Mouse (Mus musculus): ENCODE measurements around the gene Dennd6a. TPM values are rescaled to one million over a fixed set of nuclear protein-coding genes. Genes with fewer than 3 reads are reported as not detected.

The Dennd6a gene
- polyA plus RNA-seq, 1 experiment from 2014 or later: 15.2 TPM

DNA sequence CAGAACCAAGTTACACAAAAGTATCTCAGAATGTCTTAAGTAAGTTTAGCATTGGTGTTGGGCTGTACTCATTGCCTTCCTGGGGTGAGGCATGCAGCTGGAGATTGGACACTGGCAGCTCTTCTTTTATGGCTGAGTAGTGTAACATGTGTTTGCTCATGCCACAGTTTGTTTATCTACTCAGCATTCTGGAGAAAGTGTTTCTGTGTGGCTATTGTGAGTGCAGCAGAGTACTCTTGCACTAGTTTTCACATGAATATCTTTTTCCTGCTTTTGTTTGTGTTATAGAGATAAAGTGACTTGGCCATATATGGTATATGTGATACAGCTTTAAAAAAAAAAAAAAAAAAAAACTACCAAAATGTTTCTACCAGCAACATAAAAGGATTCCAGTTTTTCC is 13.5 kb downstream of the Dennd6a start:
- no peak overlapping the region for H3K27ac ChIP-seq (ENCODE audit: low read length)
- ATAC-seq: no peak
- H3K4me2 ChIP-seq (ENCODE audit: low read length): no peak overlapping the region
- H3K9ac ChIP-seq (ENCODE audit: low read depth, low read length): no peak overlapping the region
- no peaks in the 10 kb centered on the region; the same call in 1 of the 2 replicates for H3K4me1 ChIP-seq (ENCODE audit: control insufficient read depth, insufficient read depth, low read length)
- no peak overlapping the region for H3K4me3 ChIP-seq (ENCODE audit: low read depth, low read length)
- H3K27me3 ChIP-seq (ENCODE audit: control insufficient read depth, insufficient read depth, low read depth, low read length): no peaks in the 10 kb centered on the region
- no peaks in the 10 kb centered on the region for H3K9me3 ChIP-seq (replicated peaks; ENCODE audit: control insufficient read depth, low read length, poor library complexity, severe bottlenecking)
- no peaks in the 10 kb centered on the region for H3K36me3 ChIP-seq (ENCODE audit: control insufficient read depth, insufficient read depth, low read length)

DNA sequence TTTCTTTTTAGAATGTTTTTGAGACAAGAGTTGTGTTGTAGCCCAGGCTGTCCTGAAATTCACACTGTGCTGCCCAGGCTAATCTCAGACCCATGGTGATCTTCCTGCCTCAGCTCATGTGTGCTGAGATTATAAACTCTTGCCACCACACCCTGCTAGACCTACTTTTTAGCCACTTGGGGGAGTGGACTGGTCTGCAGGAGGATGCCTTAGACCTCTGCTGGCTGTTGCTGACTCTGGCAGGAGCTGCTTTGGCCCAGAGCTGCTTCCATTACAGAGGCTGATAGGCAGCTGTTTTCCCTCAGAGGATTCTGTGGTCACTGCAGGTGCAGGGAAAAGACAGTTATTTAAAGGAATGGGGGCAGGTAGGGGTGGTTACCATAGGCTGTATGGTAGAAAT is 17.7 kb downstream of the Dennd6a start:
- H3K9me3 ChIP-seq (replicated peaks; ENCODE audit: control insufficient read depth, low read length, poor library complexity, severe bottlenecking): no peaks in the 10 kb centered on the region
- peaks cover 6% of the 10 kb centered on the region; the same call in 1 of the 2 replicates for H3K36me3 ChIP-seq (ENCODE audit: control insufficient read depth, insufficient read depth, low read length)
- no peak for ATAC-seq
- H3K4me1 ChIP-seq (ENCODE audit: control insufficient read depth, insufficient read depth, low read length): no peaks in the 10 kb centered on the region
- H3K9ac ChIP-seq (ENCODE audit: low read depth, low read length): no peak overlapping the region
- H3K27me3 ChIP-seq (ENCODE audit: control insufficient read depth, insufficient read depth, low read depth, low read length): no peaks in the 10 kb centered on the region
- H3K27ac ChIP-seq (ENCODE audit: low read length): no peak overlapping the region
- H3K4me3 ChIP-seq (ENCODE audit: low read depth, low read length): no peak overlapping the region
- no peak overlapping the region for H3K4me2 ChIP-seq (ENCODE audit: low read length)

DNA sequence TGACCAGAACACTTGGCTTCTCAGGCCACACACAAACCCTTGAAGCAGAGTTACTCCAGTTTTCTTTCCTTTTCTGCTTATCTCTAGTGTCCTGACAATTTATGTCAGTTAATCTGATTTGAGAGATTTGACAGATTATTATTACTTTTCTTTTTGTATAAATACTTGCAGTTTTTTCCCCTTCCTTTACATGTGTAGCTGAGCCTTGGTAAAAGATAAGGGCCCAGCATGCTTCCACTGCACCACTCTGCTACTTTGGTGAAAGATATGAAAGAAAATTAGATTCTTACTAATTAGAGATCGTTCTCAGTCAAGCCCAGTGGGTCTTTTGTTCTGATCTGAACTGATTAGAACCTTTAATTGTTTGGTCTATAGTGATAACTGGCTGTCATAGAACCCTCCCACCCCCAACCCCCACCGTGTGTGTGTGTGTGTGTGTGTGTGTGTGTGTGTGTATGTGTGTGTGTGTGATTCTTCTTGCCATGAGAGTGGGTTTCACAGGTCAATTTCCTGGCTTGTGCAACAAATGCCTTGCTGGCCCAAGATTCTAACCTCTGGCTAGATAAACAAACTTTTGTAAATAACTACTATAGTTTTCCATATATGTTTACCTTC is 19.7 kb downstream of the Dennd6a start:
- Histone ChIP-seq H3K9ac (ENCODE audit: low read depth, low read length) (no peak overlapping the region), H3K4me2 (ENCODE audit: low read length) (no peak overlapping the region), H3K27ac (ENCODE audit: low read length) (no peak overlapping the region), H3K9me3 (replicated peaks; ENCODE audit: control insufficient read depth, low read length, poor library complexity, severe bottlenecking) (no peaks in the 10 kb centered on the region; the same call in 1 of the 2 replicates), H3K27me3 (ENCODE audit: control insufficient read depth, insufficient read depth, low read depth, low read length) (no peaks in the 10 kb centered on the region), H3K4me1 (ENCODE audit: control insufficient read depth, insufficient read depth, low read length) (no peaks in the 10 kb centered on the region), H3K36me3 (ENCODE audit: control insufficient read depth, insufficient read depth, low read length) (peaks cover 13% of the 10 kb centered on the region), H3K4me3 (ENCODE audit: low read depth, low read length) (no peak overlapping the region)
- WGBS: 89% methylated on average over 2 of the region's 2 CpGs
- ATAC-seq: no peak

DNA sequence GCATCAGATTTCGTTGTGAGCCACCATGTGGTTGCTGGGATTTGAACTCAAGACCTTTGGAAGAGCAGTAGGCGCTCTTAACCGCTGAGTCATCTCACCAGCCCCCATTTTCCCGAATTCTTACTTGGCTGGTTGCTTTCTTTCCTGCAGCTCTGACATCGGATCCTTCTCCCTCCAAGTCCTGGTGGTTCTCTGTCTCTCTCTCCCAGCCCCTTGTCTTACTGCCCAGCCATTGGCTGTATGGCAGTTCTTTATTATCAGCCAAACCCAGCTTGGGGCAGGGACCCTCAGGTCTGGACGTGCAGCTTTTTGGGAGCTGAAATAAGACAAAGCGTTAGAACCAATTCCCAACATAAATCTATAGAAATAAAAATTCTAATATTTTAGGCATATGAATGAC is 21.5 kb downstream of the Dennd6a start:
- peaks cover 17% of the 10 kb centered on the region for H3K36me3 ChIP-seq (ENCODE audit: control insufficient read depth, insufficient read depth, low read length)
- no peaks in the 10 kb centered on the region for H3K27me3 ChIP-seq (ENCODE audit: control insufficient read depth, insufficient read depth, low read depth, low read length)
- WGBS: 96% methylated on average over 7 of the region's 7 CpGs
- no peak overlapping the region for H3K27ac ChIP-seq (ENCODE audit: low read length)
- no peaks in the 10 kb centered on the region; the same call in 1 of the 2 replicates for H3K9me3 ChIP-seq (replicated peaks; ENCODE audit: control insufficient read depth, low read length, poor library complexity, severe bottlenecking)
- no peaks in the 10 kb centered on the region for H3K4me1 ChIP-seq (ENCODE audit: control insufficient read depth, insufficient read depth, low read length)
- no peak overlapping the region for H3K4me3 ChIP-seq (ENCODE audit: low read depth, low read length)
- ATAC-seq: no peak
- no peak overlapping the region for H3K4me2 ChIP-seq (ENCODE audit: low read length)
- no peak overlapping the region for H3K9ac ChIP-seq (ENCODE audit: low read depth, low read length)

DNA sequence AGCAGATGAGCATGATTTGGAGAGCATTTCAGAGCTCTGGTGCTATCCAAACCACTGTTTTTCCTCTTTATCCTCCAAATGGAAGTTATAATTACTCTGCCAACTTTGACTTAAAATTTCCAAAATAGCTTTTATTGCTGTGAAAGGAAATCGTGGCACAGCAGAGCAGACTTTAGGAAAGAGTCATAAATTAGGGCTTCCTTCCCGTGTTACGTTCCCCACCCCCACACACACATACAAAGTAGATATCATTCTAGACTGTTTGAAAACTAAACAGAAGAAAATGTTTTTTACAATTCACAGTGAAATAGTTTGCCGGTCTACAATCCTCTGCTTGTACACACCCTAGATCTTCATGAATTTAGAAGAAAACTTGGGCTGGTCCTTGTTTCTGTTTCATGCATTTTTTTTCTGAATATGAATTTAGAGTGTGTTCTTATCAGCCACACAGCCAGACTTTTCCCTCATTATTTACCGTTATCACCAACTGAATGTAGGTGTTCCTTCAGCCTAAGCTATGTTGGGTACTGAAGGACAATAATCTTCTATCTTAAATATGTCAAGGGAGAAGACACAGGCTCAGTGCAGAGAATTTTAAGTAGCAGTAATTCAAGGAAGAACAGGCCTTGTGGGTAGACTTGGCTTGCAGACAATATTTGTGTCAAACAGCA is 22.2 kb downstream of the Dennd6a start:
- ATAC-seq: no peak
- no peaks in the 10 kb centered on the region for H3K27me3 ChIP-seq (ENCODE audit: control insufficient read depth, insufficient read depth, low read depth, low read length)
- WGBS: 95% methylated on average over 5 of the region's 5 CpGs
- peaks cover 20% of the 10 kb centered on the region for H3K36me3 ChIP-seq (ENCODE audit: control insufficient read depth, insufficient read depth, low read length)
- H3K27ac ChIP-seq (ENCODE audit: low read length): no peak overlapping the region
- no peak overlapping the region for H3K4me3 ChIP-seq (ENCODE audit: low read depth, low read length)
- H3K9ac ChIP-seq (ENCODE audit: low read depth, low read length): no peak overlapping the region
- H3K4me2 ChIP-seq (ENCODE audit: low read length): no peak overlapping the region
- no peaks in the 10 kb centered on the region for H3K4me1 ChIP-seq (ENCODE audit: control insufficient read depth, insufficient read depth, low read length)
- no peaks in the 10 kb centered on the region; the same call in 1 of the 2 replicates for H3K9me3 ChIP-seq (replicated peaks; ENCODE audit: control insufficient read depth, low read length, poor library complexity, severe bottlenecking)

DNA sequence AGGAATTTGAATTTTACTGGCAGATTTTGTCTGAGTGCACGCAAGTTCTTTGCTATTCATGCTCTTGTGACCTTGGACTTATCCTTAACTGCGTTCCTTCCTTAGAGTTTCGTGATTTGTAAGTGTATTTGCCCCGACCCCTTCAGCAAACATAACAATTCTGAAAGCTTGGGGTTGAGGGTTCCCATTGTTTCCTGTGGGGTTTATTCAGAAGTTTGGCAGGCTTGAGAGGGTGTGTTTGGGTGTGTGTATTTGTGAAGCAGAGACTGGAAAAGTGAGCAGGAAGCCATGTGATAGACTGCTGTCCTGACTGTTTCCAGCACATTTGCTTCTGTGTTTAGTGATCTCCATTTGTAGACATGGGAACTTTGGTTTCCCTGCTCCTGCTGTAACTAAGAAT is 31.7 kb downstream of the Dennd6a start:
- Histone ChIP-seq H3K36me3 (ENCODE audit: control insufficient read depth, insufficient read depth, low read length) (peaks cover 34% of the 10 kb centered on the region), H3K4me2 (ENCODE audit: low read length) (no peak overlapping the region), H3K27ac (ENCODE audit: low read length) (no peak overlapping the region), H3K27me3 (ENCODE audit: control insufficient read depth, insufficient read depth, low read depth, low read length) (no peaks in the 10 kb centered on the region), H3K4me3 (ENCODE audit: low read depth, low read length) (no peak overlapping the region), H3K9ac (ENCODE audit: low read depth, low read length) (no peak overlapping the region), H3K9me3 (replicated peaks; ENCODE audit: control insufficient read depth, low read length, poor library complexity, severe bottlenecking) (no peaks in the 10 kb centered on the region), H3K4me1 (ENCODE audit: control insufficient read depth, insufficient read depth, low read length) (no peaks in the 10 kb centered on the region)
- no peak for ATAC-seq
- WGBS: 86% methylated on average over 4 of the region's 4 CpGs

DNA sequence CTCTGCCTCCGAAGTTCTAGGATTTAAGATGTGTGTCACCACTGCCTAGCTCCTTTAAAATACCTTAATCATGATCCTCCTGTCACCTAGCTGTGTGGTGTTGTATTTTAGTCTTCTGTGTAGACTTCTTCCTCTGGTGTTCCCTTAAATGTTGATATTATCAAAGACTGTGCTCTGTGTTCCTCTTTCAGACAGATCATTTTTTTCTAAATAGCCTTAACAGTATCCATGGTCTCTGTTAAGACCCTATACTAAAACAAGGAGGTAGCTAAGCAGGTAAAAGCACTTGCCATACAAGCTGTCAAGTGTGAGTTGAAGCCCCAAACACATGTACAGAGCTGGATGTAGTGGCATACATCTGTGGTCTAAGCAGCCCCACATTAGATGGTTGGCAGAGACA is 36.0 kb downstream of the Dennd6a start:
- Histone ChIP-seq H3K4me3 (ENCODE audit: low read depth, low read length) (no peak overlapping the region), H3K4me1 (ENCODE audit: control insufficient read depth, insufficient read depth, low read length) (no peaks in the 10 kb centered on the region), H3K9me3 (replicated peaks; ENCODE audit: control insufficient read depth, low read length, poor library complexity, severe bottlenecking) (no peaks in the 10 kb centered on the region), H3K4me2 (ENCODE audit: low read length) (no peak overlapping the region), H3K9ac (ENCODE audit: low read depth, low read length) (no peak overlapping the region), H3K36me3 (ENCODE audit: control insufficient read depth, insufficient read depth, low read length) (peaks cover 32% of the 10 kb centered on the region), H3K27me3 (ENCODE audit: control insufficient read depth, insufficient read depth, low read depth, low read length) (no peaks in the 10 kb centered on the region), H3K27ac (ENCODE audit: low read length) (no peak overlapping the region)
- no peak for ATAC-seq
- WGBS: 94% methylated on average over 1 of the region's 1 CpGs

DNA sequence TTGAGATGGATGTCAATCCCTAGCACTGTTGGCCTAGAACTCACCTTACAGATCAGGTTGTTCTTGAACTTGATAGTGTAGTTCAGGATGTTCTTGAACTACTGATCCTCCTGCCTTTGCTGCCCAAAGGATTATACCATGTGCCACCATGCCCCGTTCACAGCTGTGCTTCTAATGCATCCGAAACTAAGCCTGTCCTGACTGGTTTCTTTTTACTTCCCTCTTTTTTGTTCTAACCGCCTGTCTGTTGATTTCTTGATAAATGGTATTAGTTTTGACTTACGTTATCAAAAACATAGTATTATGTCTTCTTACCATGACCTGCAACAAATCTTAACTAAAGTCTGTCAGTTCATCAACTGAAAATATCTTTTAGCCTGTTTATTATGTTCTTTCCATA is 37.0 kb downstream of the Dennd6a start:
- no peaks in the 10 kb centered on the region for H3K4me1 ChIP-seq (ENCODE audit: control insufficient read depth, insufficient read depth, low read length)
- H3K27ac ChIP-seq (ENCODE audit: low read length): no peak overlapping the region
- peaks cover 24% of the 10 kb centered on the region for H3K36me3 ChIP-seq (ENCODE audit: control insufficient read depth, insufficient read depth, low read length)
- WGBS: 95% methylated on average over 4 of the region's 4 CpGs
- H3K4me2 ChIP-seq (ENCODE audit: low read length): no peak overlapping the region
- H3K9ac ChIP-seq (ENCODE audit: low read depth, low read length): no peak overlapping the region
- no peaks in the 10 kb centered on the region for H3K27me3 ChIP-seq (ENCODE audit: control insufficient read depth, insufficient read depth, low read depth, low read length)
- H3K9me3 ChIP-seq (replicated peaks; ENCODE audit: control insufficient read depth, low read length, poor library complexity, severe bottlenecking): no peaks in the 10 kb centered on the region
- ATAC-seq: no peak
- H3K4me3 ChIP-seq (ENCODE audit: low read depth, low read length): no peak overlapping the region

DNA sequence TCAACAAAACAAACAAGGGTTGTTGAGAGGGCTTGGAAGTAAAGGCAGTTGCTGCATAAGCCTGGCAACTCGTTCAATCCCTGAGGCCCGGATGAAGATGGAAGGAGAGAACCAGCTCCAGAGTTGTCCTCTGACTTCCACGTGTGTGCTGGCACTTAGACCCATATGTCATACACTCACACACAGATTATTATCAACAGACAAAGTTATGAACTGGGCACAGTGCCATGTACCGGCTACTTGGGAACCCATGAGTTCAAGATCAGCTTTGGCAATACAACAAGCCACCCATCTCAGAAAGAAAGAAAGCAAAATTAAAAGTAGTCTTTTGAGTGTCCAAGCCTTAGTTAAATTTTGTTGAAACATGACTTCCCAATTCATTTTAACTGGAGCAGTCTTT is 51.6 kb downstream of the Dennd6a start:
- Histone ChIP-seq H3K9me3 (replicated peaks; ENCODE audit: control insufficient read depth, low read length, poor library complexity, severe bottlenecking) (no peaks in the 10 kb centered on the region), H3K36me3 (ENCODE audit: control insufficient read depth, insufficient read depth, low read length) (peaks cover 41% of the 10 kb centered on the region), H3K4me3 (ENCODE audit: low read depth, low read length) (no peak overlapping the region), H3K27me3 (ENCODE audit: control insufficient read depth, insufficient read depth, low read depth, low read length) (no peaks in the 10 kb centered on the region), H3K4me2 (ENCODE audit: low read length) (no peak overlapping the region), H3K4me1 (ENCODE audit: control insufficient read depth, insufficient read depth, low read length) (no peaks in the 10 kb centered on the region), H3K9ac (ENCODE audit: low read depth, low read length) (no peak overlapping the region), H3K27ac (ENCODE audit: low read length) (no peak overlapping the region)
- ATAC-seq: no peak
- 96% methylated on average over 4 of the region's 4 CpGs for WGBS

All from midbrain, embryonic 16.5 days (tissue).